Mouse (Mus musculus): ENCODE measurements at regions not wholly inside any gene's neighbourhood (a gene's known extent, or its start where the extent isn't known, plus 50 kb on each side); places are given as distances from the start of the nearest gene placed in this dataset.

DNA sequence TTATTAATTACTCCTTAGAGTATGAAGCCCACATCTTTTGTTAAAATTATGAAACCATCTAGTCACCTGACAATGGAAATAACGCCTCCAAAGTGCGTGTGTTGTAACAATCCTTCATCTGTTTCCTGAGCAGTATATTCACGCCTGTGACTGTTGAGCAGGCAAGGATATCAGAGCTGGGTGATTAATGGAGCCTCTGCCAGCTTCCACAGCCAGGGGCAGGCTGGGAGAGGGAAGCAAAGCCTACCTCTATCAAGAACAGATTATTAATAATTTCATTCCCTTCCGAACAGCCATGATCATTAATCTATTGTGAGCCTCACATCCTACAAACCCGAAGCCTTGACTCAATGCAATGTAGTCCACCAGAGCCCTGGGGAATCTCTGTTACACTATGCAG lies 431.7 kb upstream of the Vstm2b start:
- TF ChIP-seq CTCF (IDR thresholded peaks at IDR 0.05; ENCODE audit: low read depth) (no peak), EP300 (IDR thresholded peaks at IDR 0.05; ENCODE audit: low read depth) (no peak)

Measured in heart, postnatal 0 days (tissue).